Mouse (Mus musculus): Measurements from ENCODE around the gene Lgr5.

GRCm38 (mm10) chr10:115462646-115463045, 124.9 kb downstream of the Lgr5 start:
- no peak for TF ChIP-seq MXI1 (IDR thresholded peaks at IDR 0.05; ENCODE audit: low read depth, low read length)
- TF ChIP-seq CTCF (conservative IDR thresholded peaks at IDR 0.05 in 1 of 2, IDR thresholded peaks at IDR 0.05 in 1 of 2; ENCODE audit: low read depth in 2 of 2, low read length in 2 of 2) = no peak
- no peak for TF ChIP-seq EP300 (IDR thresholded peaks at IDR 0.05; ENCODE audit: low read length)

All from CH12.LX (cell line).